Mouse (Mus musculus) frontal cortex, postnatal 25 days (tissue): Measurements from ENCODE around the gene Fancl.

Experiments used
- DNase-seq, 2 experiments: peaks; one replicate each; pipeline ENCODE4 v3.0.0; 2022; ENCODE audit warnings: low spot score in 2 of 2

The Fancl gene

DNA sequence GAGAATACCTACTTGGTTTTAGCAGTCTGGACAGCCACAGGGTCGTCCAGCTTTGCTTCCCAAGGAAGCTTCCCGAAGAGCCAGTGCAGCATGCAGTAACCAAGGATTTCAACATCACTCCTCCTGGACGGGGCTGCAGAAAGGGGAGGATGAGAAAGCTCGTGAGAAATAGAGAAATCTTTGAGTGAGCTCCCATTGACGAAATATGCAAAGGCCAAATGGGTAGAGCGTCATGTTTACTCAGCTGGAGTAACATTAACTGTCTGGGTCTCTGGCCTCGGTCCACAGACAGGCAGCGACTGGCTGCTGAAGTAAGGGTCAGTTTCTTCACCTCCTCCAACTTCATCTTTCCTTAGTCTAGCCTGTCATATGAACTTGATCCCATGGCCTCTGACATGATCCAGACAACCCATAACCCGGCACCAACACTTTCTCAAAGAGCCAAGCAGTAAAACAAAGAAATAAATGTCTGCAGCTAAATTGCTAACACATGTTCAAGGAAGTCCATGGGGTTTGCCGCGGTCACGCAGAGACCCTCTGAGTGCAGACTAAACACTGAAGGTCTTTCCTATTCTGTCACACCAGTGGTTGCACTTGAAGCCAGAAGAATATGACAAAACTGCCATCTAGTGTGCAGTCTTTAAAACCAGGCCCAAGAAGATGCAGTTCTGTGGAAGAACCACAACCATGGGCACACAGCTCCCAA is 104.0 kb downstream of the Fancl start:
- peak; percentile 10 to 11 for DNase-seq

DNA sequence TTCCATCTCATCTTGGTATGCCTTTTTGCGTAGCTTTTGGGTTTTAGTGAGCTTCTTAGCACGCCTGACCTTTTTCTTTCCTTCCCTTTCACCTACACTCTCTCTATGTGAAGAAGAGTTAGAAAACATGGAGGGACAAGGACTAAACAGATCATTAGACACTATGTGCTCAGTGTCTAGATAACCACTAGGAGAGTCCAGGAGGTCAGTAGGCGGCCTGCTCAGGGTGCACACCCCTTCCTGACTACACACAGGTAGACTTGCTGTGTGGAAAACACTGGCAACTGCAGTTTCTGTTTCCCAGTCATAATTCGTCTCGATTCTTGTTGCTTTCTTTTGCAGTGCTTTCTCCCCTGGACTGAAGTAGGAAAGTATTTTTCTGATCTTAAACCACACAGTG is 110.0 kb downstream of the Fancl start:
- DNase-seq: no peak

DNA sequence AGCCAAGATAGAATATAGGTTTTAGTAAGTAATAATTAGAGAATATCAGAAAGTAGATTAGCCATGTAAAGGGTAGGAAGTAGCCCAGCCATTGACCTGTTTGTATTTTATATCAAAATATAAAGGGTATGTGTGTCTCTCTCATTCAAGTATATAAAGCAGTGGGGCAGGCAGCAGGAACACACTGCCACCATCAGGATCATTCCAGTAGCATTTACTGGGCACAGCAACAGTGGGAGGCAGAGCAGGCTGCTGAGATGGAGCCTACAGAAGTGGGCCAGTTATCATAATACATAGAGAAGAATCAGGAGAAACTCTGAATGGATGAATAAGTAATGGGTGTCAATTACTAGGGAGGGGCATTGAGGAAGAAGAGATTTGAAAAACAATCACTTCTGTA is 127.7 kb downstream of the Fancl start:
- DNase-seq: no peak

DNA sequence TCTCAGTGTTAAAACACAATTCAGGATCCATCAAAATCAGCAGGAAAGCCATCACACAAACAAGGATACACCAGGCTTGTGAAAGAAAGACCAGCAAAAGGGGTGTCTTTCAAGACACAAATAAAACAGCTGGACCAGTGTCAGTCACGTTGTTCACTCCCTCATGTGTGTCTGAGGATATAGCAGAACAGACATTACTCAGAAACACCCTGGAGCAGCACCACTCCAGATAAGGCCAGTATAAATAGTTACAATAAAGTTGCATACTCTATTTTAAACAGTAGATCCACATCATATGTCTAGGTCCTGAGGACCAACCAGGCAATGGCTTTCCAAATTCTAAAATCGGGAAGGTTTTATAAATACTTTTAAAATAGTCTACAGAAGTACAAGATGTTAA is 130.2 kb downstream of the Fancl start:
- DNase-seq: no peak

DNA sequence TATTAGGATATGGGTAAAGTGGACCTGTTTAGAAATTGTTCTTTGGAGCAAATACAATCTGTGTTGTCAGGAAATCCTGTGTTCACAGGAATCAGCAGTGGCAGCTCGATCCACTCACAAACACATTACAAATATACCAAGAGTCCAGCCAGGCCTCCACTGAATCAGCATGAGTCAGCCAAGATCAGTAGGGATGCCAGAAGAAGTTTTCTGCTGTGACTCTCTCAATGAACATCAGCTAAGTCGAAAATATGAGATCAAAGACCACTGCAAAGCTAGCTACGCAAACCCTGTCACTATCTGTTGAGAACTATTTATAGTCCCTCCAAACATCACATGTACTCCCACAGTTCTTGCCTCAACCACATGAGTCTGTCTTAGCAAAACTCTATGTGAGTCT is 133.1 kb downstream of the Fancl start:
- no peak for DNase-seq
